Mouse (Mus musculus): ENCODE results near the gene Mymk. TPM values are rescaled to one million over a fixed set of nuclear protein-coding genes. Genes with fewer than 3 reads are reported as not detected.

The Mymk gene
- polyA plus RNA-seq (2021; fragmentation: Nextera tagmentation), result 0.36 and 0.45 TPM in 2 replicates
- long read RNA-seq, experiment 1, partial matches to known transcripts, result 0 of 1 reads
- long read RNA-seq, experiment 1, other reads (novel, unspliced or antisense), result 0 of 1 reads
- long read RNA-seq, experiment 2, result 0 reads

DNA sequence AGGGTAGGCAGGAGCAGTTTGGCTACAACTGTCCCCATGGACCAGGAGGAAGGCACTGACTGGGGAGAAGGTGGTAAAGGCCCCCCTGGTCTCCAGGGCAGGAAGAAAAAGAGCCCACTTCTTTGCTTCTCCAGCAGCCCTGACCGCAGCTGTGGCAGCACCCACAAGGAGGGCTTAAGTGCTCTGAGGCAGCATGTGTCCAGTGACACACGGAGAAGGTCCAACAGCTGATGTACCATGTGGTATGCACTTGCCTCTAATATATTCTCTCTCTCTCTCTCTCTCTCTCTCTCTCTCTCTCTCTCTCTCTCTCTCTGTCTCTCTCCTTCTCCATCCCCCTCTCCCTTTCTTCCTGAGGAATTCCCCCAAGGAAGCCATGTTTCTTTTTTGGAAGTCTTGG lies at the start of gene Mymk:
Gene Mymk, minus strand, starts transcription at position 202 of the 400 bp plus-strand sequence.

DNA sequence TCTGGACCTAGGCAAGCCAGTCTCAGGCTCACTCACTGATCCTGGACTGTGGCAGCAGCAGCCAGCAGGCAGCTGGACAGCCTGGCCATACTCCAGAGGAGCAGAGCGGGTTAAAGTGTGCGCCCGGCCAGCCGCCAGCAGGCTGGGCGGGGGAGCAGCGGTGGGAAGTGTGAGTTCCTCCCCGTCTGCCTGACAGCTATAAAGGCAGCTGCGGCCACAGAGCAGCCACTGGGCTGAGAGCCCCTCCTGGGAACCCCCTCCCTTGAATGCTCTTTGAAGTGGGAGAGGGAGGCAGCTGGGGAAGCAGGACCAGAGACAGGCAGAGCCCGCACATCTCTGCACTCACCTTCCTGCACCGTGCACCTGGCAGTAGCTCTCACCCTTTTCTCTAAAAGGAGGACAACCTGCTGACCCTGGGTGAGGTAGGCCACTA lies 7.2 kb upstream of the Mymk start, which contains the start of gene Adamtsl2:
Gene Adamtsl2, plus strand, starts transcription at position 228 of the 433 bp plus-strand sequence.

DNA sequence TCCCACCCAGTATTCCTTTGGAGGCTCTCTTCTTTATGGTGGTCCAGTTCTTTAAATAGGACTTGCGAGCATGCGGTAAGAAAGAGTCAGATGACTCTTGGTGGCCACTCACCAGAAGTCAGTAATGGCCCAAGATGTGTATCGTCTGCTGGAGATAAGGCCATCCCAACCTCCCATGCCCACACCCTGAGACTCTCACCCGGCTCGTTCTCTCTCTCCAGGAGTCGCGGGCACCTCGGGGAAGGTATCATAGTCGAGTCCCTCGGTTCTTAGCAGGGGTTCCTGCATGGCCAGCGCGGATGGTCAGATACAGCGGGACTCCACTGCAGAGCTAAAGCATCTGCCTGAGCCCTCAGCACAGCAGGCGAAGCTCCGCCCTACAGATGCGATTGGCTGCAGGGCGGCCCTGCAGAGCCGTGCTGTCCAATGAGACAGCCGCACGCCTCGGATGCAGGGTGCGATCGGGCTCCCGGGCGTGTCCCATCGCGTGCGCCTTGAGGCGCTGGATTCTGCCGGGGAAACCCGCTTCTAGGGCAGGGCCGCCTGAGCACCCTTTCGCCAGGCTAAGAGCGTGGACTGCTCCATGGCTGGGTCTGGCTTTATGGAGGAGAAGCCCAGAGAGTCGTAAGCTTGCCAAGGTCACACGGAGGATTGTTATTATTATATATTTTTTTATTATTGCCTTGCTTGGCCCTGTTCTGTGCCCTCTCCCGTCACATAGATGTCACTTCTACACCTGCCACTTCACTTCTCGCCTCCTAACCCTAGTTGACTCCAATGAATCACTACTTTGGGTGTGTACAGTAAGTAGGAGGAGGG lies 44.2 kb downstream of the Mymk start, which contains the start of gene Slc2a6:
Gene Slc2a6, minus strand, starts transcription at position 381 of the 819 bp plus-strand sequence.

Other genes with a start within 250 kb of the Mymk start
- gene Abo, start 207.2 kb downstream of the Mymk start, polyA plus RNA-seq (2021; fragmentation: Nextera tagmentation), result not detected in 2 replicates
- 5.4 and 5.9 TPM in 2 replicates for gene Surf6, start 169.3 kb downstream of the Mymk start, polyA plus RNA-seq (2021; fragmentation: Nextera tagmentation)
- gene Med22, start 161.5 kb downstream of the Mymk start, polyA plus RNA-seq (2021; fragmentation: Nextera tagmentation), result 43.0 and 43.9 TPM in 2 replicates
- gene Rpl7a, start 161.4 kb downstream of the Mymk start, polyA plus RNA-seq (2021; fragmentation: Nextera tagmentation), result 298 and 299 TPM in 2 replicates
- 30.0 and 31.6 TPM in 2 replicates for gene Surf2, start 155.8 kb downstream of the Mymk start, polyA plus RNA-seq (2021; fragmentation: Nextera tagmentation)
- gene Surf1, start 155.6 kb downstream of the Mymk start, polyA plus RNA-seq (2021; fragmentation: Nextera tagmentation), result 150 and 152 TPM in 2 replicates
- gene Surf4, start 138.3 kb downstream of the Mymk start, polyA plus RNA-seq (2021; fragmentation: Nextera tagmentation), result 90.1 and 99.9 TPM in 2 replicates
- gene Stkld1, start 138.1 kb downstream of the Mymk start, polyA plus RNA-seq (2021; fragmentation: Nextera tagmentation), result 0.06 and 0.18 TPM in 2 replicates
- 33.3 and 35.0 TPM in 2 replicates for gene Rexo4, start 107.8 kb downstream of the Mymk start, polyA plus RNA-seq (2021; fragmentation: Nextera tagmentation)
- 5.7 and 6.0 TPM in 2 replicates for gene Adamts13, start 98.8 kb downstream of the Mymk start, polyA plus RNA-seq (2021; fragmentation: Nextera tagmentation)
- gene Cacfd1, start 62.3 kb downstream of the Mymk start, polyA plus RNA-seq (2021; fragmentation: Nextera tagmentation), result 51.1 and 52.4 TPM in 2 replicates
- gene Slc2a6, start 44.2 kb downstream of the Mymk start, polyA plus RNA-seq (2021; fragmentation: Nextera tagmentation), result 31.6 and 33.9 TPM in 2 replicates
- gene Adamtsl2, start 7.2 kb upstream of the Mymk start, polyA plus RNA-seq (2021; fragmentation: Nextera tagmentation), result 22.4 and 24.9 TPM in 2 replicates
- gene Fam163b, start 70.3 kb upstream of the Mymk start, polyA plus RNA-seq (2021; fragmentation: Nextera tagmentation), result 113 and 150 TPM in 2 replicates
- gene Dbh, start 93.1 kb upstream of the Mymk start, polyA plus RNA-seq (2021; fragmentation: Nextera tagmentation), result 0.10 and 0.19 TPM in 2 replicates
- 4.3 and 5.3 TPM in 2 replicates for gene Sardh, start 176.2 kb upstream of the Mymk start, polyA plus RNA-seq (2021; fragmentation: Nextera tagmentation)